Mouse (Mus musculus): ENCODE data around the gene Vegfa. TPM values are rescaled to one million over a fixed set of nuclear protein-coding genes. Genes with fewer than 3 reads are reported as not detected.

The Vegfa gene
- polyA plus RNA-seq, 1 experiment from 2014 or later, result 6.2 TPM

- 23% methylated on average over 23 of the region's 23 CpGs for WGBS
- Histone ChIP-seq H3K9ac (replicated peaks) (no peak overlapping the region), H3K9me3 (0 out of 2 replicates have a peak, but pooled peaks cover 1% of the 10 kb centered on the region), H3K4me3 (replicated peaks) (peak overlapping the region; percentile 24), H3K27ac (peak overlapping the region; percentile 59), H3K36me3 (no peaks in the 10 kb centered on the region), H3K4me1 (replicated peaks) (peaks cover 34% of the 10 kb centered on the region), H3K27me3 (no peaks in the 10 kb centered on the region), H3K4me2 (peak overlapping the region; percentile 48)
- ATAC-seq (ENCODE audit: insufficient number of reproducible peaks, insufficient read depth, low FRiP score, low TSS enrichment, low read depth), result peak; percentile 92
Measured at GRCm38 (mm10) chr17:46073730-46074301, 41.6 kb upstream of the Vegfa start.

- Histone ChIP-seq H3K4me3 (replicated peaks) (no peak overlapping the region), H3K27ac (no peak overlapping the region), H3K4me2 (no peak overlapping the region), H3K9me3 (no peaks in the 10 kb centered on the region), H3K4me1 (replicated peaks) (peaks cover 33% of the 10 kb centered on the region), H3K27me3 (no peaks in the 10 kb centered on the region), H3K36me3 (no peaks in the 10 kb centered on the region), H3K9ac (replicated peaks) (no peak overlapping the region)
- ATAC-seq (ENCODE audit: insufficient number of reproducible peaks, insufficient read depth, low FRiP score, low TSS enrichment, low read depth), result no peak
- WGBS, result 89% methylated on average over 3 of the region's 3 CpGs
Measured at GRCm38 (mm10) chr17:46071531-46071930, 39.4 kb upstream of the Vegfa start.

- H3K36me3 ChIP-seq, result no peaks in the 10 kb centered on the region
- no peak overlapping the region for H3K4me2 ChIP-seq
- H3K9me3 ChIP-seq, result no peaks in the 10 kb centered on the region
- no peak overlapping the region for H3K27ac ChIP-seq
- 80% methylated on average over 9 of the region's 9 CpGs for WGBS
- H3K9ac ChIP-seq (replicated peaks), result no peak overlapping the region
- H3K27me3 ChIP-seq, result no peaks in the 10 kb centered on the region
- H3K4me1 ChIP-seq (replicated peaks), result peaks cover 29% of the 10 kb centered on the region
- no peak for ATAC-seq (ENCODE audit: insufficient number of reproducible peaks, insufficient read depth, low FRiP score, low TSS enrichment, low read depth)
- H3K4me3 ChIP-seq (replicated peaks), result no peak overlapping the region
Measured at GRCm38 (mm10) chr17:46070046-46070445, 37.9 kb upstream of the Vegfa start.

GRCm38 (mm10) chr17:46063974-46064312 lies 31.8 kb upstream of the Vegfa start:
- H3K27ac ChIP-seq, result peak overlapping the region; percentile 82
- H3K9ac ChIP-seq (replicated peaks), result no peak overlapping the region
- ATAC-seq (ENCODE audit: insufficient number of reproducible peaks, insufficient read depth, low FRiP score, low TSS enrichment, low read depth), result 0 out of 2 replicates have a peak, but pooled peaks have one; percentile 4

GRCm38 (mm10) chr17:46063283-46063973 lies 31.3 kb upstream of the Vegfa start:
- Histone ChIP-seq H3K4me1 (replicated peaks) (peaks cover 25% of the 10 kb centered on the region), H3K9ac (replicated peaks) (no peak overlapping the region), H3K4me3 (replicated peaks) (no peak overlapping the region; the same call in 1 of the 2 replicates), H3K27me3 (no peaks in the 10 kb centered on the region), H3K27ac (peak overlapping the region; percentile 82), H3K4me2 (peak overlapping the region; percentile 33), H3K9me3 (no peaks in the 10 kb centered on the region), H3K36me3 (no peaks in the 10 kb centered on the region)
- WGBS, result 21% methylated on average over 10 of the region's 10 CpGs
- ATAC-seq (ENCODE audit: insufficient number of reproducible peaks, insufficient read depth, low FRiP score, low TSS enrichment, low read depth), result peak; percentile 83

More at GRCm38 (mm10) chr17:46063974-46064312, 31.8 kb upstream of the Vegfa start:
- H3K4me1 ChIP-seq (replicated peaks), result peaks cover 25% of the 10 kb centered on the region
- peak overlapping the region; percentile 33; the same call in 1 of the 2 replicates for H3K4me2 ChIP-seq
- H3K9me3 ChIP-seq, result no peaks in the 10 kb centered on the region
- WGBS, result 61% methylated on average over 6 of the region's 6 CpGs
- H3K4me3 ChIP-seq (replicated peaks), result no peak overlapping the region
- no peaks in the 10 kb centered on the region for H3K36me3 ChIP-seq
- H3K27me3 ChIP-seq, result no peaks in the 10 kb centered on the region

- no peak overlapping the region for H3K4me2 ChIP-seq
- no peak overlapping the region for H3K9ac ChIP-seq (replicated peaks)
- H3K4me1 ChIP-seq (replicated peaks), result peaks cover 31% of the 10 kb centered on the region
- 69% methylated on average over 3 of the region's 3 CpGs for WGBS
- no peaks in the 10 kb centered on the region for H3K27me3 ChIP-seq
- no peak overlapping the region for H3K27ac ChIP-seq
- no peak for ATAC-seq (ENCODE audit: insufficient number of reproducible peaks, insufficient read depth, low FRiP score, low TSS enrichment, low read depth)
- no peak overlapping the region for H3K4me3 ChIP-seq (replicated peaks)
- no peaks in the 10 kb centered on the region for H3K36me3 ChIP-seq
- no peaks in the 10 kb centered on the region for H3K9me3 ChIP-seq
Measured at GRCm38 (mm10) chr17:46060253-46060652, 28.1 kb upstream of the Vegfa start.

GRCm38 (mm10) chr17:46059226-46059825 lies 27.2 kb upstream of the Vegfa start:
- Histone ChIP-seq H3K27me3 (no peaks in the 10 kb centered on the region), H3K36me3 (no peaks in the 10 kb centered on the region), H3K4me1 (replicated peaks) (peaks cover 29% of the 10 kb centered on the region), H3K27ac (no peak overlapping the region), H3K4me3 (replicated peaks) (no peak overlapping the region), H3K9ac (replicated peaks) (no peak overlapping the region), H3K9me3 (0 out of 2 replicates have a peak, but pooled peaks cover 2% of the 10 kb centered on the region), H3K4me2 (no peak overlapping the region)
- ATAC-seq (ENCODE audit: insufficient number of reproducible peaks, insufficient read depth, low FRiP score, low TSS enrichment, low read depth), result no peak
- WGBS, result 68% methylated on average over 15 of the region's 15 CpGs

- Histone ChIP-seq H3K9me3 (0 out of 2 replicates have a peak, but pooled peaks cover 2% of the 10 kb centered on the region), H3K4me2 (no peak overlapping the region), H3K27ac (no peak overlapping the region), H3K4me3 (replicated peaks) (no peak overlapping the region), H3K27me3 (no peaks in the 10 kb centered on the region), H3K36me3 (no peaks in the 10 kb centered on the region), H3K4me1 (replicated peaks) (peaks cover 24% of the 10 kb centered on the region), H3K9ac (replicated peaks) (no peak overlapping the region)
- ATAC-seq (ENCODE audit: insufficient number of reproducible peaks, insufficient read depth, low FRiP score, low TSS enrichment, low read depth), result no peak
- WGBS, result 50% methylated on average over 7 of the region's 7 CpGs
Measured at GRCm38 (mm10) chr17:46056288-46056687, 24.1 kb upstream of the Vegfa start.

GRCm38 (mm10) chr17:46055736-46056135 lies 23.6 kb upstream of the Vegfa start:
- Histone ChIP-seq H3K4me2 (no peak overlapping the region), H3K9ac (replicated peaks) (no peak overlapping the region), H3K4me3 (replicated peaks) (no peak overlapping the region), H3K27ac (no peak overlapping the region), H3K36me3 (no peaks in the 10 kb centered on the region), H3K27me3 (no peaks in the 10 kb centered on the region), H3K4me1 (replicated peaks) (peaks cover 24% of the 10 kb centered on the region), H3K9me3 (0 out of 2 replicates have a peak, but pooled peaks cover 2% of the 10 kb centered on the region)
- no peak for ATAC-seq (ENCODE audit: insufficient number of reproducible peaks, insufficient read depth, low FRiP score, low TSS enrichment, low read depth)
- 81% methylated on average over 7 of the region's 7 CpGs for whole genome bisulfite sequencing

- WGBS, result 75% methylated on average over 7 of the region's 7 CpGs
- H3K4me3 ChIP-seq (replicated peaks), result no peak overlapping the region
- H3K4me2 ChIP-seq, result no peak overlapping the region
- H3K27ac ChIP-seq, result no peak overlapping the region
- H3K9me3 ChIP-seq, result peaks cover 3% of the 10 kb centered on the region; the same call in 1 of the 2 replicates
- ATAC-seq (ENCODE audit: insufficient number of reproducible peaks, insufficient read depth, low FRiP score, low TSS enrichment, low read depth), result no peak
- no peaks in the 10 kb centered on the region for H3K36me3 ChIP-seq
- no peaks in the 10 kb centered on the region for H3K27me3 ChIP-seq
- H3K4me1 ChIP-seq (replicated peaks), result peaks cover 23% of the 10 kb centered on the region
- no peak overlapping the region for H3K9ac ChIP-seq (replicated peaks)
Measured at GRCm38 (mm10) chr17:46053291-46053842, 21.2 kb upstream of the Vegfa start.

GRCm38 (mm10) chr17:46052146-46052545 lies 20.0 kb upstream of the Vegfa start:
- Histone ChIP-seq H3K4me3 (replicated peaks) (no peak overlapping the region), H3K9ac (replicated peaks) (no peak overlapping the region), H3K36me3 (no peaks in the 10 kb centered on the region), H3K9me3 (peaks cover 7% of the 10 kb centered on the region; the same call in 1 of the 2 replicates), H3K27me3 (no peaks in the 10 kb centered on the region), H3K27ac (no peak overlapping the region), H3K4me2 (no peak overlapping the region), H3K4me1 (replicated peaks) (peaks cover 23% of the 10 kb centered on the region)
- WGBS, result 37% methylated on average over 3 of the region's 3 CpGs
- ATAC-seq (ENCODE audit: insufficient number of reproducible peaks, insufficient read depth, low FRiP score, low TSS enrichment, low read depth), result peak; percentile 73; the same call in 1 of the 2 replicates
